Mouse (Mus musculus) adrenal gland, adult 18-20 months (tissue): ENCODE measurements at regions not wholly inside any gene's neighbourhood (a gene's known extent, or its start where the extent isn't known, plus 50 kb on each side); places are given as distances from the start of the nearest gene placed in this dataset.

Experiments used
- DNase-seq, 2 experiments: peaks; one replicate each; pipeline ENCODE4 v3.0.0; 2021 to 2022; ENCODE audit warnings: low spot score in 2 of 2

GRCm38 (mm10) chr12:45929001-45929759, 854.7 kb upstream of the Stxbp6 start:
- DNase-seq: no peak
